Mouse (Mus musculus): Measurements from ENCODE around the gene Krtap13-1. TPM values are rescaled to one million over a fixed set of nuclear protein-coding genes. Genes with fewer than 3 reads are reported as not detected.

The Krtap13-1 gene
- not detected for total RNA-seq (2023)

DNA sequence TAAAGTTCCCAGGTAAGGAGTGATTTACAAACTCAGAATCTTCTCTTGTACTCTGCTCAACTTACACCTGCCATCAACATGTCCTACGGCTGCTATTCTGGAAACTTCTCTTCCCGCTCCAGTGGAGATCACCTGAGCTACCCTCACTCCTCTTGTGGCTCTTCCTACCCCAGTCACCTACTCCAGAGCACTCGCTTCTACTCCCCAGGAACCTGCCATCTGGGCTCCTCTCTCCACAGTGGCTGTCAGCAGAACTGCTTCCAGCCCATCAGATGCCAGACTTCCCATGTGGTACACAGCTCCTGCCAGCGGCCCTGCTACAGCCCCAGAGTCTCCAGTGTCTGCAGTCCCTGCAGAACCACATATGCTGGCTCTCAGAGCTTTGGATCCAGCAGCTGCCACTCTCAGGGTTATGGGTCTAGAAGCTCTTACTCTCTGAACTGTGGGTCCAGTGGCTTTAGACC, at the start of gene Krtap13-1:
Gene Krtap13-1 (plus strand): TSS at position 51 of the 464 bp plus-strand sequence.

DNA sequence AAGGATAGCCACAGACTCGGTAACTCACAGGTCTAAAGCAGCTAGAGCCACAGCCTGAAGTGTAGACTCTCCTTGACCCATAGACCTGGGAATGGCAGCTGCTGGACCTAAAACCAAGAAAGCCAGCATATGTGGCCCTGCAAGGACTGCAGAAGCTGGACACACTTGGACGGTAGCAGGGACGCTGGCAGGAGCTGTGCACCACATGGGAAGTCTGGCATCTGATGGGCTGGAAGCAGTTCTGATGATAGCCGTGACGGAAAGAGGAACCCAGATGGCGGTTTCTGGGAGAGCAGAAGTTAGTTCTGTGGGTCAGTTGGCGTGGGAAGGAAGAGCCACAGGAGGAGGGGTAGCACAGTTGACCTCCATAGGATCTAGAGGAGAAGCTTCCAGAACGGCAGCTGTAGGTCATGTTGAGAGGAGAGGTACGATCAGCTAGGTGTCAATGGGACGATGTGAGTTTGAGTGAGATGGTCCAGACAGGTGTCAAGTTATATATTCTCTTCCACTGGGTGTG, 21.1 kb upstream of the Krtap13-1 start, which contains the start of gene 2310061N02Rik:
Gene 2310061N02Rik (minus strand): TSS at position 467 of the 517 bp plus-strand sequence.

GRCm38 (mm10) chr16:88751535-88751934, 22.9 kb downstream of the Krtap13-1 start, which contains the start of gene Krtap13:
Krtap13 (minus strand) TSS chr16:88751635.

GRCm38 (mm10) chr16:88758547-88758946, 29.9 kb downstream of the Krtap13-1 start, which contains the start of gene 2310034C09Rik:
2310034C09Rik (plus strand) TSS chr16:88758847.

DNA sequence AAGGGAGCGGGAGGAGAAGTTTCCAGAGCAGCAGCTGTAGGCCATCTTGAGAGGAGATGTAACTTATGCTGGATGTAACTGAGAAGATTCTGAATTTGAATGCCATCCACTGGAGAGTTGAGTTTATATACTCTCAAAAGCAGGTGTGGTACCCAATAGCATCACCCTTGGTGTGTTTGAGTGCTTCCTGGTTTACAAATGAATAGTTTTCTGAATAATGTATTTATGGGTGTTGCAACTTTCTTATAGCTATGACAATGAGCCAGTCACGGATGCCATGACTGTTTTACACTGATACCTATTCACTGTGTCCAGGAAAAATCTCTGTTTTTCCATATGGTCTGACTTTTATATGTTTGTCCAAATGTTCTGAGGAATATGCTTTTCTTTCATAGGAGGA, 45.4 kb downstream of the Krtap13-1 start, which contains the start of gene 2310057N15Rik:
Gene 2310057N15Rik (minus strand): TSS at position 101 of the 400 bp plus-strand sequence.

GRCm38 (mm10) chr16:88777596-88777995, 48.9 kb downstream of the Krtap13-1 start, which contains the start of gene Gm5965:
Gm5965 (plus strand) TSS chr16:88777896.

Other genes with a start within 250 kb of the Krtap13-1 start
- not detected for gene Cldn17, start 221.9 kb upstream of the Krtap13-1 start, total RNA-seq (2023)
- gene Cldn8, start 165.7 kb upstream of the Krtap13-1 start, total RNA-seq (2023) = not detected
- gene Krtap24-1, start 116.6 kb upstream of the Krtap13-1 start, total RNA-seq (2023) = not detected
- gene 2310079G19Rik, start 101.2 kb upstream of the Krtap13-1 start, total RNA-seq (2023) = not detected
- gene Krtap26-1, start 81.1 kb upstream of the Krtap13-1 start, total RNA-seq (2023) = not detected
- not detected for gene Krtap27-1, start 57.2 kb upstream of the Krtap13-1 start, total RNA-seq (2023)
- not detected for gene 2310061N02Rik, start 20.9 kb upstream of the Krtap13-1 start, total RNA-seq (2023)
- gene Krtap13, start 22.8 kb downstream of the Krtap13-1 start, total RNA-seq (2023) = not detected
- gene 2310034C09Rik, start 30.0 kb downstream of the Krtap13-1 start, total RNA-seq (2023) = not detected
- not detected for gene 2310057N15Rik, start 45.3 kb downstream of the Krtap13-1 start, total RNA-seq (2023)
- not detected for gene Gm5965, start 49.0 kb downstream of the Krtap13-1 start, total RNA-seq (2023)
- not detected for gene Gm20741, start 83.4 kb downstream of the Krtap13-1 start, total RNA-seq (2023)
- gene Krtap15, start 91.4 kb downstream of the Krtap13-1 start, total RNA-seq (2023) = not detected
- not detected for gene Krtap14, start 97.3 kb downstream of the Krtap13-1 start, total RNA-seq (2023)
- gene Krtap19-1, start 140.5 kb downstream of the Krtap13-1 start, total RNA-seq (2023) = not detected
- gene Krtap19-2, start 145.4 kb downstream of the Krtap13-1 start, total RNA-seq (2023) = not detected
- gene Krtap19-3, start 149.2 kb downstream of the Krtap13-1 start, total RNA-seq (2023) = not detected
- not detected for gene Krtap19-4, start 156.2 kb downstream of the Krtap13-1 start, total RNA-seq (2023)
- gene Krtap19-5, start 167.6 kb downstream of the Krtap13-1 start, total RNA-seq (2023) = not detected
- not detected for gene Krtap19-9b, start 203.4 kb downstream of the Krtap13-1 start, total RNA-seq (2023)
- gene Krtap16-3, start 234.0 kb downstream of the Krtap13-1 start, total RNA-seq (2023) = not detected

All from B cell, adult 67 days (primary cell).